Mouse (Mus musculus): ENCODE results near the gene Cdkn1b. TPM values are rescaled to one million over a fixed set of nuclear protein-coding genes. Genes with fewer than 3 reads are reported as not detected.

Gene Cdkn1b
- polyA plus RNA-seq, 1 experiment from 2014 or later, result 29.9 TPM

GRCm38 (mm10) chr6:134896570-134897436 lies 23.4 kb upstream of the Cdkn1b start:
- DNase-seq, result no peak
- Histone ChIP-seq H3K9ac (replicated peaks; ENCODE audit: low read length) (peak overlapping the region; percentile 89; the same call in 1 of the 2 replicates), H3K27me3 (ENCODE audit: control insufficient read depth, insufficient read depth, low read length) (no peaks in the 10 kb centered on the region), H3K9me3 (ENCODE audit: control insufficient read depth, low read length) (no peaks in the 10 kb centered on the region), H3K4me1 (ENCODE audit: control insufficient read depth, insufficient read depth, low read length) (peaks cover 15% of the 10 kb centered on the region; the same call in 1 of the 2 replicates), H3K36me3 (ENCODE audit: control insufficient read depth, insufficient read depth, low read length) (no peaks in the 10 kb centered on the region), H3K4me2 (ENCODE audit: low read length) (peak overlapping the region; percentile 80), H3K4me3 (replicated peaks; ENCODE audit: low read depth, low read length) (peak overlapping the region; percentile 68), H3K27ac (replicated peaks; ENCODE audit: low read depth, low read length) (no peak overlapping the region)
- ATAC-seq (ENCODE audit: low FRiP score, low TSS enrichment), result no peak
- 53% methylated on average over 15 of the region's 15 CpGs for WGBS

- Histone ChIP-seq H3K27me3 (ENCODE audit: control insufficient read depth, insufficient read depth, low read length) (no peaks in the 10 kb centered on the region), H3K36me3 (ENCODE audit: control insufficient read depth, insufficient read depth, low read length) (no peaks in the 10 kb centered on the region), H3K9ac (replicated peaks; ENCODE audit: low read length) (peak overlapping the region; percentile 89), H3K27ac (replicated peaks; ENCODE audit: low read depth, low read length) (peak overlapping the region; percentile 99), H3K4me2 (ENCODE audit: low read length) (peak overlapping the region; percentile 80), H3K9me3 (ENCODE audit: control insufficient read depth, low read length) (no peaks in the 10 kb centered on the region), H3K4me1 (ENCODE audit: control insufficient read depth, insufficient read depth, low read length) (peaks cover 15% of the 10 kb centered on the region; the same call in 1 of the 2 replicates), H3K4me3 (replicated peaks; ENCODE audit: low read depth, low read length) (peak overlapping the region; percentile 68)
- DNase-seq, result peak; percentile 96
- under 1% methylated on average over 38 of the region's 38 CpGs for WGBS
- ATAC-seq (ENCODE audit: low FRiP score, low TSS enrichment), result peak; percentile 93
Measured at GRCm38 (mm10) chr6:134897443-134898094, 22.6 kb upstream of the Cdkn1b start.

- under 1% methylated on average over 51 of the region's 51 CpGs for WGBS
- Histone ChIP-seq H3K27me3 (ENCODE audit: control insufficient read depth, insufficient read depth, low read length) (no peaks in the 10 kb centered on the region), H3K4me1 (ENCODE audit: control insufficient read depth, insufficient read depth, low read length) (peaks cover 15% of the 10 kb centered on the region; the same call in 1 of the 2 replicates), H3K36me3 (ENCODE audit: control insufficient read depth, insufficient read depth, low read length) (no peaks in the 10 kb centered on the region), H3K9me3 (ENCODE audit: control insufficient read depth, low read length) (no peaks in the 10 kb centered on the region), H3K4me3 (replicated peaks; ENCODE audit: low read depth, low read length) (peak within 1 kb of the TSS; percentile 68), H3K27ac (replicated peaks; ENCODE audit: low read depth, low read length) (peak within 1 kb of the TSS; percentile 99), H3K9ac (replicated peaks; ENCODE audit: low read length) (peak within 1 kb of the TSS; percentile 89), H3K4me2 (ENCODE audit: low read length) (peak within 1 kb of the TSS; percentile 80)
- DNase-seq (peak; percentile 97), ATAC-seq (ENCODE audit: low FRiP score, low TSS enrichment) (peak; percentile 94)
Measured at GRCm38 (mm10) chr6:134898095-134898965, 21.9 kb upstream of the Cdkn1b start, which contains the start of gene Gpr19. Gene Gpr19, minus strand, starts transcription at chr6:134898578.

DNA sequence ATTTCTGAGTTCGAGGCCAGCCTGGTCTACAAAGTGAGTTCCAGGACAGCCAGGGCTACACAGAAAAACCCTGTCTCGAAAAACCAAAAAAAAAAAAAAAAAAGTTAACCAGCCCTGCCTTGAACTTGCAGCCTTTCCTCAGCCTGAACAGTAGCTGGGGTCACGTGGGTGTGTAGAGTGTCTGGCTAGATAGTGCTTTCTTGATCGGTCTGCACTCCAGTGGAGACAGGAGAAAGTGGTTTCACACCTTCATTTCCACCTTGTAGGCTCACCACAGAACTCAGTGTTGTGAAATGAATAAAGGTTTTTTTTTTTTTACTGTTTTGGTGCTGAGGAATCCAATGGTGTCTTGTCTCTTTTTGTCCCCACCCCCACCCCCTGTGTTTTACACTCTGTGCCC lies 16.8 kb upstream of the Cdkn1b start:
- Histone ChIP-seq H3K4me1 (ENCODE audit: control insufficient read depth, insufficient read depth, low read length) (peaks cover 11% of the 10 kb centered on the region; the same call in 1 of the 2 replicates), H3K27ac (replicated peaks; ENCODE audit: low read depth, low read length) (no peak overlapping the region), H3K4me3 (replicated peaks; ENCODE audit: low read depth, low read length) (no peak overlapping the region), H3K27me3 (ENCODE audit: control insufficient read depth, insufficient read depth, low read length) (no peaks in the 10 kb centered on the region), H3K36me3 (ENCODE audit: control insufficient read depth, insufficient read depth, low read length) (no peaks in the 10 kb centered on the region), H3K9ac (replicated peaks; ENCODE audit: low read length) (no peak overlapping the region), H3K9me3 (ENCODE audit: control insufficient read depth, low read length) (no peaks in the 10 kb centered on the region), H3K4me2 (ENCODE audit: low read length) (no peak overlapping the region)
- DNase-seq (no peak), ATAC-seq (ENCODE audit: low FRiP score, low TSS enrichment) (no peak)
- WGBS, result 79% methylated on average over 4 of the region's 4 CpGs

DNA sequence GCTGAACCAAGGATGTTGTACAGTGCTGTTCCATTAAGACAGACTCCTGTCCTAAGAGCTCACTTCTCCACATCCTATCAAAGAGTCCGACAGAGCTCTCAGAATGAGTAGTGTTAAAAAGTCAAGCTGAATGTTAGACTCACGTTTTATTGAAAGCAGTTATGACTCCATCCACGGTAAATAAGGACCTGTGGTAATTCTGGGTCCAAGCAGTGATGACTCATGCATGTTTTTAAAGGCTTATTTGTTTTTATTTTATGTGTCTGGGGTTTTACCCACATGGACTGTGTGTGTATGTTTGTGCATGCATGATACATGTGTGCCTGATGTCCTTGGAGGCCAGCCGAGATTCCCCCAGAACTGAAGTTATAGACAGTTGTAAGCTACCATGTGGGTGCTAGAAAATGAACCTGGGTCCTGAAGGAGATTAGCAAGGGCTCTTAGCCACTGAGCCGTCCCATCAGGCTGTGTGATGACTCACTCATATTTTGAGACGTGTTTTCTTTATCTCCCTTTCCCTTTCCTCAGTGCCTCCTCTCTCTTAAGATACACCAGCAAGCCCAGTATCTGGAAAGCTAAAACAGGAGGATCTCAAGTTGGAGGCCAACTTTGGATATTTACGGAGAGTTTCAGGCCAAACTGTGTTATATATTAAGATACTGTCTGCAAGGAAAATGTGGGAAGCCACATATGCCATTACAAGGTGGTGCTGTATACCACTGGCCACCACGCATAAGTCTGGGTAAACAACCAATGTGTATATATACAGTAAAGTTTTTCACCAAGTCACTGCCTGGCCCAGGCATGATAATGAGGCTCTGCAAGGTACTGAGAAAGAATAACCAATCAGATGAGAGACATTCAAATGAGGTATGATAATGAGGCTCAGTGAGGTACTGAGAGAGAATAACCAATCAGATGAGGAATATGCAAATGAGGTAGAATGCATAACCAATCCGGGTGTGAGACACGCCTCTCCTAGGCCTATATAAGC lies 16.0 kb upstream of the Cdkn1b start:
- no peak for ATAC-seq (ENCODE audit: low FRiP score, low TSS enrichment)
- no peak overlapping the region for H3K4me2 ChIP-seq (ENCODE audit: low read length)
- no peak overlapping the region for H3K27ac ChIP-seq (replicated peaks; ENCODE audit: low read depth, low read length)
- H3K4me3 ChIP-seq (replicated peaks; ENCODE audit: low read depth, low read length), result no peak overlapping the region
- H3K9me3 ChIP-seq (ENCODE audit: control insufficient read depth, low read length), result no peaks in the 10 kb centered on the region
- peaks cover 7% of the 10 kb centered on the region; the same call in 1 of the 2 replicates for H3K4me1 ChIP-seq (ENCODE audit: control insufficient read depth, insufficient read depth, low read length)
- H3K27me3 ChIP-seq (ENCODE audit: control insufficient read depth, insufficient read depth, low read length), result no peaks in the 10 kb centered on the region
- no peak overlapping the region for H3K9ac ChIP-seq (replicated peaks; ENCODE audit: low read length)
- no peaks in the 10 kb centered on the region for H3K36me3 ChIP-seq (ENCODE audit: control insufficient read depth, insufficient read depth, low read length)
- no peak for DNase-seq
- 92% methylated on average over 10 of the region's 10 CpGs for WGBS

DNA sequence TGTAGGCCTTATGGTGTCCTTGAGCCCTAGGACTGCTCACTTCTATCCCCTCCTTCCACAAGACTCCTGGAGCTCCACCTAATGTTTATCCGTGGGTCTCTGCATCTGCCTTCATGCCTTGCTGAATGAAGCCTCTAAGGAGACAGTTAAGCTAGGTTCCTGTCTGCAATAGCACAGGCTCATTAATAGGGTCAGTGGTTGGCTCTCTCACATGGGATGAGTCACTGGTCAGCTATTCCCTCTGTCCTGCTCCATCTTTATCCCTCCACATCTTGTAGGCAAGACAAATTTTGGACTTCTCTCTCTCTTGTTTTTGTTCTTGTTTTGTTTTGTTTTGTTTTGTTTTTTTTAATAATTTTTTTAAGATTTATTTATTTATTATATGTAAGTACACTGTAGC lies 14.4 kb upstream of the Cdkn1b start:
- Histone ChIP-seq H3K36me3 (ENCODE audit: control insufficient read depth, insufficient read depth, low read length) (no peaks in the 10 kb centered on the region), H3K27ac (replicated peaks; ENCODE audit: low read depth, low read length) (no peak overlapping the region), H3K4me3 (replicated peaks; ENCODE audit: low read depth, low read length) (no peak overlapping the region), H3K27me3 (ENCODE audit: control insufficient read depth, insufficient read depth, low read length) (no peaks in the 10 kb centered on the region), H3K4me2 (ENCODE audit: low read length) (no peak overlapping the region), H3K4me1 (ENCODE audit: control insufficient read depth, insufficient read depth, low read length) (no peaks in the 10 kb centered on the region), H3K9ac (replicated peaks; ENCODE audit: low read length) (no peak overlapping the region), H3K9me3 (ENCODE audit: control insufficient read depth, low read length) (no peaks in the 10 kb centered on the region)
- DNase-seq, result no peak
- no peak for ATAC-seq (ENCODE audit: low FRiP score, low TSS enrichment)
- WGBS, result 80% methylated on average over 1 of the region's 1 CpGs

- Histone ChIP-seq H3K9ac (replicated peaks; ENCODE audit: low read length) (no peak overlapping the region), H3K4me2 (ENCODE audit: low read length) (no peak overlapping the region), H3K27ac (replicated peaks; ENCODE audit: low read depth, low read length) (no peak overlapping the region), H3K9me3 (ENCODE audit: control insufficient read depth, low read length) (no peaks in the 10 kb centered on the region), H3K4me3 (replicated peaks; ENCODE audit: low read depth, low read length) (no peak overlapping the region), H3K4me1 (ENCODE audit: control insufficient read depth, insufficient read depth, low read length) (peaks cover 4% of the 10 kb centered on the region; the same call in 1 of the 2 replicates), H3K27me3 (ENCODE audit: control insufficient read depth, insufficient read depth, low read length) (no peaks in the 10 kb centered on the region), H3K36me3 (ENCODE audit: control insufficient read depth, insufficient read depth, low read length) (no peaks in the 10 kb centered on the region)
- DNase-seq, result no peak
- no peak for ATAC-seq (ENCODE audit: low FRiP score, low TSS enrichment)
- WGBS, result 91% methylated on average over 5 of the region's 5 CpGs
Measured at GRCm38 (mm10) chr6:134914523-134914922, 5.7 kb upstream of the Cdkn1b start.

Measured in midbrain, embryonic 14.5 days (tissue).